Mouse (Mus musculus) heart, adult 9 months (tissue): Measurements from ENCODE around the gene Creb3l4.

Experiments used
- DNase-seq, 2 experiments: peaks; one replicate each; pipeline ENCODE4 v3.0.0; 2022; ENCODE audit warnings: low spot score in 2 of 2

Creb3l4 gene

GRCm38 (mm10) chr3:90190859-90191510, 52.3 kb downstream of the Creb3l4 start:
- DNase-seq, result no peak
